Mouse (Mus musculus): ENCODE results near the gene Arpc3. TPM values are rescaled to one million over a fixed set of nuclear protein-coding genes. Genes with fewer than 3 reads are reported as not detected.
"Not testable (repeated sequence)": the region's sequence is repeated elsewhere in the genome, so short reads cannot be mapped to it uniquely, and the experiment has no call there.

The Arpc3 gene
- total and polyA plus RNA-seq, 2 experiments from 2014 or later, result 134 to 188 TPM

DNA sequence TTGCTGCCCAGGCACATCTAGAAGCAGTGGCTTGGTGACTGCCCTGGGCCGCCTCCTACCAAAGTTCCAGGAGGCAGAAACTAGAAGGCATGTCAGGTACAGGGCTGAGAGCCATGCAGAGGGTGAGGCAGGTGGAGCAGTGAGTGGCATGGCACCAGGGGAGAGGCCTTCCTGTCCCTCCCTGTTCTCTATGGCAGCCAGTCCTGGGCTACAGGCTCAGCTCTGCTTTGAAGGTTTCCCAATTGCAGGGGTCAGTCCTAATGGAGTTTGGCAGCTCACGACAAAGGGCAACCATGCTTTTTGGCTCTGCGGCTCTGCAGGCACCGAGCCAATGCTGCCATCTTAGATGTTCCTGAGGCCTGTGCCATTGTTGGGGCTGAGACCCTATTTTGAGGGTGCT, 62.8 kb downstream of the Arpc3 start:
- Histone ChIP-seq H3K27ac (ENCODE audit: low read depth, low read length) (0 out of 2 replicates have a peak overlapping the region, but pooled peaks have one; percentile 33), H3K4me2 (ENCODE audit: low read depth, low read length, poor library complexity, severe bottlenecking) (no peak overlapping the region), H3K36me3 (ENCODE audit: insufficient read depth, low read length) (peaks cover 70% of the 10 kb centered on the region), H3K4me1 (ENCODE audit: insufficient read depth, low read length) (no peaks in the 10 kb centered on the region), H3K9me3 (ENCODE audit: low read length) (no peaks in the 10 kb centered on the region), H3K4me3 (ENCODE audit: low read depth, low read length) (no peak overlapping the region), H3K27me3 (ENCODE audit: insufficient read depth, low read length) (no peaks in the 10 kb centered on the region), H3K9ac (replicated peaks; ENCODE audit: low read length, poor library complexity, severe bottlenecking) (no peak overlapping the region)
- TF ChIP-seq CTCF (IDR thresholded peaks at IDR 0.05), result no peak
- no peak for ATAC-seq (ENCODE audit: low FRiP score)
- DNase-seq (ENCODE audit: low spot score), result no peak
- WGBS, result 78% methylated on average over 4 of the region's 4 CpGs

DNA sequence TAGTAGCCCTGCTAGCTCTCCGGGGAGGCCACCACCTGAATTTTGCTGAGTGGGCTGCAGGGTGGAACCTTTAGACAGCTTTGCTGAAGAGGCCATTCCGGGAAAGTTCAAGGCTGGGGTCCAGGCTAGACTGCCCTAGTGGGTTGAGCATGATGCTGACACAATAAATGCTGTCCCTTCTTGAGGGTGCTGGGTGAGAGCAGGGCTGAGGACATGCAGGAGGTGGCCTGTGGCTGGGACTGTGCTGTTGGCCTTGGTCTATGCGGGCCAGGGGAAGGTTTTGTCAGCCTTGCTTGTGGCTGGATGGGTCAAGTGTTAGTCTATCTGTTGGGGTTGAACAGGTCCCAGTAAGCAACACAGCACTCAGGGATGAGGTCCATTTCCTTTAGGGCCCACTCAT, 63.2 kb downstream of the Arpc3 start:
- Histone ChIP-seq H3K4me2 (ENCODE audit: low read depth, low read length, poor library complexity, severe bottlenecking) (no peak overlapping the region), H3K4me1 (ENCODE audit: insufficient read depth, low read length) (no peaks in the 10 kb centered on the region), H3K36me3 (ENCODE audit: insufficient read depth, low read length) (peaks cover 75% of the 10 kb centered on the region), H3K27ac (ENCODE audit: low read depth, low read length) (0 out of 2 replicates have a peak overlapping the region, but pooled peaks have one; percentile 33), H3K4me3 (ENCODE audit: low read depth, low read length) (no peak overlapping the region), H3K9me3 (ENCODE audit: low read length) (no peaks in the 10 kb centered on the region), H3K27me3 (ENCODE audit: insufficient read depth, low read length) (no peaks in the 10 kb centered on the region), H3K9ac (replicated peaks; ENCODE audit: low read length, poor library complexity, severe bottlenecking) (no peak overlapping the region)
- ATAC-seq (ENCODE audit: low FRiP score) (no peak), DNase-seq (ENCODE audit: low spot score) (no peak)
- WGBS, result 95% methylated on average over 3 of the region's 3 CpGs
- no peak for TF ChIP-seq CTCF (IDR thresholded peaks at IDR 0.05)

DNA sequence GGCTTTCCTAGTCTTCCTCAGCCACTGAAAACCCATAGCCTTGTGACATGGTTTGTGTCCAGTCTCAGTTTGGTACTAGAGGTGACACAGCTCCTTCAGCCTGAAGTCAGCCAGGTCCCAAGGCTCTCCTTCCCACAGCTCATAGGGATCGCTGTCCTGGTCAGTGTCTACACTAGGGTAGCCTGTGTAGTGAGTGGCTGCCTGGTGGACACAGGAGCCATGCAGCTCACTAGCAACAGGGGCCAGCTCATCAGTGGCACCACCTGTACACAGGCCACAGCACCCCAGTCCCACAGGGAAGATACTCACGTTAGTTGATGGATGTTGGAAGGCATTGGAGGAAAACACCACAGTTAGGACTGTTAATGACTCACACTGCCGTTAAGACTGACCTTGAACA, 63.9 kb downstream of the Arpc3 start:
- ATAC-seq (ENCODE audit: low FRiP score) (no peak), DNase-seq (ENCODE audit: low spot score) (no peak)
- peaks cover 81% of the 10 kb centered on the region for H3K36me3 ChIP-seq (ENCODE audit: insufficient read depth, low read length)
- no peak overlapping the region for H3K9ac ChIP-seq (replicated peaks; ENCODE audit: low read length, poor library complexity, severe bottlenecking)
- H3K4me1 ChIP-seq (ENCODE audit: insufficient read depth, low read length), result no peaks in the 10 kb centered on the region
- H3K27me3 ChIP-seq (ENCODE audit: insufficient read depth, low read length), result no peaks in the 10 kb centered on the region
- no peaks in the 10 kb centered on the region for H3K9me3 ChIP-seq (ENCODE audit: low read length)
- no peak overlapping the region for H3K4me2 ChIP-seq (ENCODE audit: low read depth, low read length, poor library complexity, severe bottlenecking)
- no peak for TF ChIP-seq CTCF (IDR thresholded peaks at IDR 0.05)
- WGBS, result 99% methylated on average over 3 of the region's 3 CpGs
- H3K4me3 ChIP-seq (ENCODE audit: low read depth, low read length), result no peak overlapping the region
- H3K27ac ChIP-seq (ENCODE audit: low read depth, low read length), result no peak overlapping the region

DNA sequence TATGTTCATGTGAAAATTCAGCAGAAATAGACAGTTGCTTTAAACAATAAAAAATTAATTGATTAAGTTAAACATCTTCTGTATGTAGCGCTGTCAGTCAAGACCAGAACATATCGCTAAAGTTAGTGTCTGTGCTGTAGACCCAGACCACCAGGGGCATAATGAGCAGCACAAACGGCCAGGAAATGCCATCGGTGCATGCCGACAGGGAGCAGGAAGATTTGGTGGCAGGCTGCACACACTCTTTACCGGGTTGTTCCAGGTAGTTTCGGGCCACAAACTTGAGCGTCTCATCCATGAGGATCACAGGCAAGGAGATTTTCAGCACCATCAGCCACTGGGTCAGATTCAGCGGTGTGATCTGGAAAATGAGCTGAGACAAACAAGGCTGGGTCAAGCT, 65.4 kb downstream of the Arpc3 start:
- not testable (repeated sequence) for H3K27me3 ChIP-seq (ENCODE audit: insufficient read depth, low read length); DNase-seq (ENCODE audit: low spot score); ATAC-seq (ENCODE audit: low FRiP score); H3K9ac ChIP-seq (replicated peaks; ENCODE audit: low read length, poor library complexity, severe bottlenecking); H3K4me1 ChIP-seq (ENCODE audit: insufficient read depth, low read length); H3K4me2 ChIP-seq (ENCODE audit: low read depth, low read length, poor library complexity, severe bottlenecking); H3K9me3 ChIP-seq (ENCODE audit: low read length); H3K4me3 ChIP-seq (ENCODE audit: low read depth, low read length); H3K27ac ChIP-seq (ENCODE audit: low read depth, low read length)
- H3K36me3 ChIP-seq (ENCODE audit: insufficient read depth, low read length), result peaks cover 90% of the 10 kb centered on the region
- peak; percentile 46; the same call in 1 of the 2 replicates for TF ChIP-seq CTCF (IDR thresholded peaks at IDR 0.05)
- 86% methylated on average over 9 of the region's 9 CpGs for WGBS

DNA sequence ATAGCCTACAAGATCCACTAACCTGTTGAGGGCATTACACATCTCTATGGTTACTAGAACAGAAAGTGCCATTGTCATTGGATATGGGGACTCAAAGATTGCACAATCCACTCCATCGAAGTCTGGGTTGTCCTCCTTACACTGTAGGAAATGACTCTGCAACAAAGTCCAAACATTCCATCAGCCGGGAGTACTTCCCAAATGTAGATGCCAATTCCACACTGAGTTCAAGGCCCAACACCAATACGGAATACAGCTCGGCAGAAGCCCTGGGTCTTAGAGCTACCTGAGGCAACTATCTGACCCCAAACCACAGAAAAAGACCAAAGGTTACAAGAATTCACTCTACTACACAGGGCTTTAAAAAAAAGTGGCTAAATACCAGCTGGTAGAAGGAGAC, 66.4 kb downstream of the Arpc3 start:
- Histone ChIP-seq H3K9me3 (ENCODE audit: low read length) (no peaks in the 10 kb centered on the region), H3K4me3 (ENCODE audit: low read depth, low read length) (no peak overlapping the region), H3K27ac (ENCODE audit: low read depth, low read length) (no peak overlapping the region), H3K4me1 (ENCODE audit: insufficient read depth, low read length) (no peaks in the 10 kb centered on the region), H3K36me3 (ENCODE audit: insufficient read depth, low read length) (peaks cover 89% of the 10 kb centered on the region), H3K4me2 (ENCODE audit: low read depth, low read length, poor library complexity, severe bottlenecking) (no peak overlapping the region), H3K9ac (replicated peaks; ENCODE audit: low read length, poor library complexity, severe bottlenecking) (no peak overlapping the region), H3K27me3 (ENCODE audit: insufficient read depth, low read length) (no peaks in the 10 kb centered on the region)
- TF ChIP-seq CTCF (IDR thresholded peaks at IDR 0.05), result no peak
- ATAC-seq (ENCODE audit: low FRiP score) (no peak), DNase-seq (ENCODE audit: low spot score) (no peak)
- 94% methylated on average over 4 of the region's 4 CpGs for WGBS

DNA sequence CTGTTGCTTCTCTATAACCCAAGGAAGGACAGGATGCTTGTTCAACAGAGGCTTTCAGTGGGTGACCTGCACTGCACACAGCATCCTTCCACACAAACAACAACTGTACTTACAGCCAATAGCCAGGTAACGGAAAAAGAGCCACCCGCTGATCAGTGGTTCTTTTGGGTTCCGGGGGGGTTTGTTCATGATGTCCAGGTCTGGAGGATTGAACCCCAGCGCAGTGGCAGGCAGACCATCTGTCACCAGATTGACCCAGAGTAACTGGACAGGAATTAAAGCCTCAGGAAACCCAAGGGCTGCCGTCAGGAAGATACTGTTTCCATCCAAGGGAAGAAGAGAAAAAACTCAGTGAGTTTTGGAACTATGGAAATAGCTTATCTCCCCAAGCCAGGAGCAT, 67.7 kb downstream of the Arpc3 start:
- peaks cover 90% of the 10 kb centered on the region for H3K36me3 ChIP-seq (ENCODE audit: insufficient read depth, low read length)
- no peak overlapping the region for H3K4me3 ChIP-seq (ENCODE audit: low read depth, low read length)
- H3K27me3 ChIP-seq (ENCODE audit: insufficient read depth, low read length), result no peaks in the 10 kb centered on the region
- ATAC-seq (ENCODE audit: low FRiP score), result no peak
- no peaks in the 10 kb centered on the region for H3K9me3 ChIP-seq (ENCODE audit: low read length)
- DNase-seq (ENCODE audit: low spot score), result no peak
- no peak for TF ChIP-seq CTCF (IDR thresholded peaks at IDR 0.05)
- no peak overlapping the region for H3K4me2 ChIP-seq (ENCODE audit: low read depth, low read length, poor library complexity, severe bottlenecking)
- H3K9ac ChIP-seq (replicated peaks; ENCODE audit: low read length, poor library complexity, severe bottlenecking), result no peak overlapping the region
- H3K4me1 ChIP-seq (ENCODE audit: insufficient read depth, low read length), result no peaks in the 10 kb centered on the region
- 98% methylated on average over 5 of the region's 5 CpGs for WGBS
- H3K27ac ChIP-seq (ENCODE audit: low read depth, low read length), result no peak overlapping the region
